Mouse (Mus musculus) E14TG2a.4 (cell line): ENCODE results near the gene Slc5a3.
"Not testable (repeated sequence)": the region's sequence is repeated elsewhere in the genome, so short reads cannot be mapped to it uniquely, and the experiment has no call there.

ENCODE experiments used
- CTCF ChIP-seq: conservative IDR thresholded peaks from 2 replicates; pipeline ENCODE4 v1.5.1; 2014; ENCODE audit warnings: low read length
- NANOG ChIP-seq: IDR thresholded peaks from 2 replicates; pipeline ENCODE4 v1.6.1; 2014; ENCODE audit warnings: borderline replicate concordance, low read length, mixed read lengths
- POU5F1 ChIP-seq: IDR thresholded peaks from 2 replicates; pipeline ENCODE4 v1.6.1; 2014; ENCODE audit warnings: low read length, borderline replicate concordance

DNA sequence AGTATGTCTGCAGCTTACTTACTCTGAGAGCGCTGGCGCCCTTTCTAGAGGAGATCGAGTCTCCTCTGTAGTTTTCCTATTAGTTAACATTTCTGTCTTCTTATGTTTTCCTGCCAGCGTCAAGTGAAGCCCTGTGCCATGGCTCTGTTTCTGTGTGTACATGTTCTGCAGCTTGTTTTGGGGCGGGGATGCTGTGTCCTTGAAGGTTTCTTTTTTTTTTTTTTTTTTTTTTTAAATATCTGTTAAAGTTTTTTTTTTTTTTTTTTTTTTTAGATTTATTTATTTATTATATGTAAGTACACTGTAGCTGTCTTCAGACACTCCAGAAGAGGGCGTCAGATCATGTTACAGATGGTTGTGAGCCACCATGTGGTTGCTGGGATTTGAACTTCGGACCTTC is 44.8 kb downstream of the Slc5a3 start:
- TF ChIP-seq CTCF, POU5F1, NANOG: not testable (repeated sequence)
